Mouse (Mus musculus) cerebellum, postnatal 36 days (tissue): ENCODE measurements around the gene Mcrs1.

ENCODE experiments used
- DNase-seq, 2 experiments: peaks; one replicate each; pipeline ENCODE4 v3.0.0; 2021 to 2022; ENCODE audit warnings: mixed read lengths in 2 of 2

Mcrs1 gene

DNA sequence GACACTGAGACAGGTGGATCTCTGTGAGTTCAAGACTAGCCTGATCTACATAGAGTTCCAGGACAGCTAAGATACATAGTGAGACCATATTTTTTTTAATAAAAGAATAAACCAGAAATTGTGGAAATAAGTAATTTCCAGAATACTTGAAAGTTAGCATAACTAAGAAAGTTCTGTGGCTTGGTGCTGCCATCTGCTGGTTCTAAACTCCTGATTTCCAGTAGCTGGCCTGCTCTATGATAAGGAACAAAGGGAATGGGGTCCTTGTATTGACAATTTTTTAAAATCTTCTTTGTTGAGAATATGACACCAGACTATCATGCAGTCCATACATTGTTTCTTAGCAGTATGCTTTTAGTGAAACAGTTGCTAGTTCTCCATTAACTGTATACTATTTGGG lies 53.0 kb downstream of the Mcrs1 start:
- DNase-seq, result no peak

DNA sequence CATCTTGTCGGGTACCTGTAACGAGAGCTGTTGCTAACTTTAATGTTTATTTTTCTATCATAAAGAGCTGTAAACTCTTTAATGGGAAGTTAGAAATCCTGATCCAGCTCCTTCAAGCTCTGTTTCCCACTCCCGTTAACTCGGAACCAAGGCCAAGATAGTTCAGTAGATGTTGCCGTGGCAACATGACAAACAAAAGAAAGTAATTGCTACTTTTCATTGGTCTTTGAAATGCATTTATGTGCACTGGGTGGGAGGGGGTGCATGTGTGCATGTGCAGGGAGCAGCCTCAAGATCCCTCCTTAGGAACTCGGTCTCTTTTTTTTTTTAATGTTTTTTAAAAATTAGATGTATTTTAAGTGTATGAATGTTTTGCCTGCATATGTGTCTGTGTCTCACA lies 56.7 kb downstream of the Mcrs1 start:
- DNase-seq, result no peak

DNA sequence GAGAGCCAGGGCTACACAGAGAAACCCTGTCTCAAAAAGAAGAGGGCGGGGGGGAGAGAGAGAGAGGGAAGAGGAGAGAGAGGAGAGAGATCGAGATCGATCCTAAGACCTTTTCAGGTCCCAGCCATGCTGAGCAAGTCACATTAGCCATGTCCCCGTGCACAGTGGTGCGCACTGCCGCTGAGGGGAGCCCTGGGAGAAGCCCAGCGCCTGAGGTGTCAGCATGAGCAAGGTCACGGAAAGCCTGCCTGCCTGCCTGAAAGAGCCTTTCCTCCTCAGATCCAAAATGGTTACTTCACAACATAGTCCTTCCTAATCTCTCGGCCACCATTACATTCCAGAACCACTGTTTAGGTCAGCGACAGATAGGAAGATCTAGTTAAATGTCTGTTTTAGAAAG lies 57.4 kb downstream of the Mcrs1 start:
- no peak for DNase-seq
